Comparison of ENCODE assay signal across 8 mouse cellular contexts in genomic region chr16:14158536-14158935, GRCm38 (mm10). TPM values are rescaled to one million over a fixed set of nuclear protein-coding genes. Genes with fewer than 3 reads are reported as not detected.
A peak's percentile ranks its signal among the peaks of the same experiment; 100 is the strongest.
DNase-seq lines count a peak whose midpoint lies in the region; ATAC-seq and TF ChIP-seq lines count a peak whose summit lies in the region.

No protein-coding gene starts in this region.

- H3K4me3 ChIP-seq in heart, embryonic 12.5 days, result peak overlapping the region; percentile 62
- H3K4me3 ChIP-seq in E14TG2a.4 (replicated peaks; ENCODE audit: low read length), result peak overlapping the region; percentile 96
- H3K4me3 ChIP-seq in forebrain, embryonic 15.5 days, result peak overlapping the region; percentile 77
- H3K4me3 ChIP-seq in liver, embryonic 16.5 days (ENCODE audit: low read depth, low read length), result peak overlapping the region; percentile 97

- peak overlapping the region; percentile 85 for H3K9ac ChIP-seq in heart, embryonic 12.5 days
- peak overlapping the region; percentile 75 for H3K9ac ChIP-seq in forebrain, embryonic 15.5 days (replicated peaks)
- peak overlapping the region; percentile 90 for H3K9ac ChIP-seq in liver, embryonic 16.5 days (ENCODE audit: low read depth, low read length)

- peaks cover 10% of the 10 kb centered on the region for H3K4me1 ChIP-seq in heart, embryonic 12.5 days (replicated peaks)
- H3K4me1 ChIP-seq in E14TG2a.4 (replicated peaks; ENCODE audit: low read depth, low read length), result peaks cover 32% of the 10 kb centered on the region
- peaks cover 28% of the 10 kb centered on the region for H3K4me1 ChIP-seq in forebrain, embryonic 15.5 days
- peaks cover 20% of the 10 kb centered on the region for H3K4me1 ChIP-seq in liver, embryonic 16.5 days (ENCODE audit: control insufficient read depth, low read depth, low read length)

- WGBS in heart, embryonic 12.5 days, result 9% methylated on average over 7 of the region's 7 CpGs
- 9% methylated on average over 7 of the region's 7 CpGs for WGBS in forebrain, embryonic 15.5 days
- WGBS in liver, embryonic 16.5 days (ENCODE audit: insufficient replicate concordance), result 9% methylated on average over 7 of the region's 7 CpGs

- TF ChIP-seq CTCF in E14TG2a.4 (conservative IDR thresholded peaks at IDR 0.05; ENCODE audit: low read length), result no peak

- no peaks in the 10 kb centered on the region for H3K9me3 ChIP-seq in heart, embryonic 12.5 days (replicated peaks)
- no peaks in the 10 kb centered on the region for H3K9me3 ChIP-seq in E14TG2a.4 (ENCODE audit: low read length)
- H3K9me3 ChIP-seq in forebrain, embryonic 15.5 days, result no peaks in the 10 kb centered on the region
- H3K9me3 ChIP-seq in liver, embryonic 16.5 days (replicated peaks; ENCODE audit: control insufficient read depth, low read length), result no peaks in the 10 kb centered on the region

- H3K36me3 ChIP-seq in heart, embryonic 12.5 days, result peaks cover 3% of the 10 kb centered on the region
- H3K36me3 ChIP-seq in E14TG2a.4 (ENCODE audit: insufficient read depth, low read length), result peaks cover 22% of the 10 kb centered on the region
- no peaks in the 10 kb centered on the region; the same call in 1 of the 2 replicates for H3K36me3 ChIP-seq in forebrain, embryonic 15.5 days
- H3K36me3 ChIP-seq in liver, embryonic 16.5 days (ENCODE audit: control insufficient read depth, insufficient read depth), result peaks cover 3% of the 10 kb centered on the region

- H3K27me3 ChIP-seq in heart, embryonic 12.5 days (replicated peaks), result no peaks in the 10 kb centered on the region
- H3K27me3 ChIP-seq in E14TG2a.4 (ENCODE audit: insufficient read depth, low read length), result no peaks in the 10 kb centered on the region
- H3K27me3 ChIP-seq in forebrain, embryonic 15.5 days, result no peaks in the 10 kb centered on the region
- H3K27me3 ChIP-seq in liver, embryonic 16.5 days (ENCODE audit: control insufficient read depth, insufficient read depth, low read depth, low read length), result no peaks in the 10 kb centered on the region

- H3K4me2 ChIP-seq in heart, embryonic 12.5 days, result peak overlapping the region; percentile 80
- H3K4me2 ChIP-seq in forebrain, embryonic 15.5 days (replicated peaks), result peak overlapping the region; percentile 75
- peak overlapping the region; percentile 82 for H3K4me2 ChIP-seq in liver, embryonic 16.5 days (ENCODE audit: low read depth, low read length)

- peak overlapping the region; percentile 56; the same call in 1 of the 2 replicates for H3K27ac ChIP-seq in heart, embryonic 12.5 days (ENCODE audit: poor library complexity, severe bottlenecking)
- H3K27ac ChIP-seq in forebrain, embryonic 15.5 days (replicated peaks), result peak overlapping the region; percentile 96
- peak overlapping the region; percentile 82 for H3K27ac ChIP-seq in liver, embryonic 16.5 days (ENCODE audit: low read length)

- DNase-seq in heart, adult 8-10 months (ENCODE audit: low spot score), result no peak
- DNase-seq in right cerebral cortex, adult 2 months (ENCODE audit: low spot score in 2 of 2), result no peak
- no peak for DNase-seq in right cerebral cortex, postnatal 4 days
- DNase-seq in layer of hippocampus, adult 11-12 months (ENCODE audit: low spot score), result no peak

- no peak for ATAC-seq in heart, embryonic 12.5 days (ENCODE audit: insufficient number of reproducible peaks, low FRiP score)
- ATAC-seq in forebrain, embryonic 15.5 days (replicated peaks), result no peak
- ATAC-seq in liver, embryonic 16.5 days (ENCODE audit: low read depth), result no peak

RNA-seq across cellular contexts. Expression of gene Nde1, which starts 4.5 kb away (rescaled TPM):
- 77.5 and 80.1 TPM in 2 replicates for polyA plus RNA-seq in heart, embryonic 12.5 days (2016; fragmentation: Nextera tagmentation; extraction: Ambion mirVana)
- total RNA-seq in heart, adult 8-10 months (2022), result 10 to 100 TPM; 28.2 to 30.3 (median 29.6) TPM
- 60.7 and 69.1 TPM in 2 replicates for polyA plus RNA-seq in forebrain, embryonic 15.5 days (2015; fragmentation: Nextera tagmentation; extraction: Ambion mirVana)
- polyA plus RNA-seq in liver, embryonic 16.5 days (2015; fragmentation: Nextera tagmentation; extraction: Ambion mirVana), result 50.1 and 50.3 TPM in 2 replicates

RNA-seq across cellular contexts. Expression of gene Marf1, which starts 4.6 kb away (rescaled TPM):
- polyA plus RNA-seq in heart, embryonic 12.5 days (2016; fragmentation: Nextera tagmentation; extraction: Ambion mirVana), result 9.2 and 9.4 TPM in 2 replicates
- 10 to 100 TPM; 32.8 to 38.0 (median 35.4) TPM for total RNA-seq in heart, adult 8-10 months (2022)
- 17.0 and 18.9 TPM in 2 replicates for polyA plus RNA-seq in forebrain, embryonic 15.5 days (2015; fragmentation: Nextera tagmentation; extraction: Ambion mirVana)
- polyA plus RNA-seq in liver, embryonic 16.5 days (2015; fragmentation: Nextera tagmentation; extraction: Ambion mirVana), result 5.6 and 6.9 TPM in 2 replicates
